Mouse (Mus musculus): ENCODE measurements around the gene Efna3.
A peak's percentile ranks its signal among the peaks of the same experiment; 100 is the strongest.

Gene Efna3

DNA sequence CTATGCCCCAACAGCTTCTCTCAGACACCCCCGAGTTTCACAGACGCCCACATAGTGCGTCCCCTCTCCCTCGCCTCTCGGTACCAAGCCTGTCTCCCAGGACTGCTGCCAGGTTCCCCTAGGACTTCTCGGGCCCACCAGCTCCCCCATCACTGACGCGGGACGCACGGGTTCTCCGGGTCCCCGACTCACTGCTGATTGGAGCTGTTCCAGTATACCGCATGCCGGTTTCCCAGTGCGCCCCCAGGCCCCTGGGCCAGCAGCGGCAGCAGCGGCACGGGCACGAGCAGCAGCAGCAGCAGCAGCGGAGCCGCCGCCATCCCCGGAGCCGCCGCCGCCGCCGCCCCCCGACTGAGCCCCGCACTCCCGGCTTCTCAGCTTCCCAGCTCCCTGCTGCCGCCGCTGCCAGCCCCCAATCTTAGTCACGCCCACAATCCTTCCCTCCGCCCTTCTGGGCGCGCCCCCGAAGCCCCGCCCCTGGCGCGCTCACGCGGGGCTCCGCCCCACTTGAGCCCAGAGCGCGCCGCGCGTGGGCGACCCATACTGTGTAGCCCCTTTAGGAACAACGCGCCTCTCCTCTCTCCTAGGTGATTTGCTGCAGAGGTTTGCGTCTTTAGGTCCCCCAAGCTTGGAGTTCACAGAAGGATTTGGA is at the start of gene Efna3:
TSS of gene Efna3 (minus strand) at position 452 of the 652 bp plus-strand sequence.
- peak; percentile 68 for DNase-seq

DNA sequence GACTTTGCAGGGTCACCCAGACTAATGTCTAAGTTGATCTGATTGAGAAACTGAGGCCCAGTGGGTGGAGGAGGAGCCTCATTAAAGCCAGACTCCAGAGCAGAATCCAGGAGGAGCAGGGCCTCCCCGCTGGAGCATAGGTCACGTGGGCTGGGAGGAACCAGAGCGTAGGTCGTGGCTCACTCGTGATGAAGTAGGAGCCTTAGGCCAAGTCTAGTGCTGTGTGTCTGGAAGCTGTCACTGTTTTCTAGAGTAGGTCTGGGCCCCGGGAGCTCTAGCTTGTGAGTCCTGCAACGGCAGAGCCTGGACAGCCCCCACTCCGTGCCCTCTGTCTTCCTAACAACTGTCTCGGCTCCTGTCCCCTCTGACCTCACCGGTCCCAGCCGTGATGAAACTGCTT is 44.6 kb upstream of the Efna3 start:
- DNase-seq = no peak

DNA sequence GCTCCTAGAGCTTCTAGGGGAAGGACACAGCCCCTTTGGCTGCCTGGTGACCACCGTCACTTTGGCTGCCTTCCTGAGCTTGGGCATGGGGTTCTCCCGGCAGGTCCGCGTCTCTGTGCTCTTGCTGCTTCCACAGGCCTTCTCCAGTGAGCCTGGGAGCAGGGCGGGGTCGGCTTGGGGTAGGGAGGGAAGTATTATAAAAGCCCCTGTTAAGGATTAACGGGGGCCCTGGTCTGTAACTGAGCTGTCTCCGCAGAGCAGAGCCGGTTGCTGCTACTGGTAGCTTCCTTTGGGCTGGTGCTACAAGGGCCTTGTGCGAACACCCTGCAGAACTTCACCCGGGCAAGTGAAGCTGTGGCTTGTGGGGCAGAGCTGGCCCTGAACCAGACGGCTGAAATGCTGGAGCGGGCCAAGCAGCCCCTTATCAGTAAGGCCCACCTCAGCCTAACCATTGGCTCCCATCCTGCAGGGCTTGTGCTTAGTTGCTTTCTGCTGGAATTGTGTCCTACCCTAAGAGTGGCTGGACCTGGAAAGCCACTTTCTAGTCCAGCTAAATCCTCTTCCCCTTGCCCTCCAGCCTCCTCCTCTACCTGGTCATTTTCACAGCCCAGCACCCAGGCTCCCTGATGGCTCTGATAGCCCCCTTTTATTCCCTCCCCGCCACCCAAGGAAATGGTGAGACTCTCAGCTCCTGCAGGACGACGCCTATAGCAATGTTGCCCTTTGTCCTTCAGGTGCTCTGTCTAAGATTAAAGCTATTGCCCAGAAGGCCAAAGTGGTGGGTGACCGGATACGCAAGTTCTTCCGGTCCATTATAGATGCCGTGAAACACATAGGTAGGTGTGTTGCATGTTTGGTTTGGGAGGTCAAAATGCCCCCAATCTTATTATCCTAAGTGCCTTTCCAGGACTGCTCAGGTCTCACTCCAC is 43.0 kb upstream of the Efna3 start:
- no peak for DNase-seq

DNA sequence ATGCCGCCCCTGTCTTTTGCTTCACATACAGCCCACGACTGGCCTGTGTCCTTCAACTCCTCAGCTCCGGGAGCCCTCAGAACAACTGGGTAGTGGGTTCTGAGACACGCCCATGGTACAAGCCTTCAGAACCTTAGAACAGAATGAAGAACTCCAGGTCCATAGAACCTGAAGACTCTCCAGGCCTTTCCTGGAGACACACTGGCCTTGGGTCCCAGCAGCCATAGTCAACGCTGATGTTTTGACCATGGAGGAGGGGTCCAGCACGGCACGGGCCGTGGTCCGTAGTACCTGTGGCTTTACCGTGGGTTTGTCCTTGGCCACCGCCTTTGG is 42.4 kb upstream of the Efna3 start, which contains the start of gene Dcst1:
TSS of gene Dcst1 (minus strand) at position 101 of the 333 bp plus-strand sequence.
- no peak for DNase-seq

DNA sequence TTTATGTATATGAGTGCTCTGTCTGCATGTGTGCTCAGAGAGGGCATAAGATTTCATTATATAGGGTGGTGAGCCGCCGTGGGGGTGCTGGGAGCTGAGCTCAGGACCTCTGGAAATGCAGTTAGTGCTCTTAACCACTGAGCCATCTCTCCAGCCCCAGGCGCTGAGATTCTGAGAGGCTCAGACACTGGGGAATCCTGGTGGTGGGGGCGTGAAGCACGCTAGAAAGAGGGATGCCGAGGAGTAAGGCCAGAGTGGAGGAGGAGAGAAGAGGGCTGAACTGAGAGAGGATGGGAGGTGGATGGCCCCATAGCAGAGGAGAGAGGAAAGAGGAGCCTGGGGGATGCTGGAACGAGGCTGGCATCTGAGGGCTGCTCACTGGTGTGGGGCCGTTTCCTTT is 41.9 kb upstream of the Efna3 start:
- DNase-seq = no peak

DNA sequence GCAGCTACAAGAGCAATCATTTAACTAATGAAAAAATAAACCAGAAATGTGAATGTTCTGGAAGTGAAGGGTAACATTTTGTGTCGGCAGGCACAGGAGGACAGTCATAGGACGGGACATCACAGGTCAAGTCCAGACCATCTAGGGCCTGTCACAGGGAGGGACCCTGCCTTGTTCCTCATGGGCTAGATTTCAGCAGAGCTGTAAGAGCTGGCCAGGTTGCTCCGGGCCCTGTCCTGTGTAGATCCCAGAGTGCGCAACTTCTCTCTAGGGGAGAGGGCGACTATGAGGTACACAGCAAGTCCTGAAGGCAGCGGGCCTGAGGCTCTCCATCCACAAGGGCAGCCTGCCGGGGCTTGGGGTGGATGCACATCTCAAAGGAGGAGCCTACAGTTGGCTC is 38.9 kb upstream of the Efna3 start, which contains the start of gene Dcst2:
TSS of gene Dcst2 (plus strand) at position 301 of the 400 bp plus-strand sequence.
- DNase-seq = no peak

DNA sequence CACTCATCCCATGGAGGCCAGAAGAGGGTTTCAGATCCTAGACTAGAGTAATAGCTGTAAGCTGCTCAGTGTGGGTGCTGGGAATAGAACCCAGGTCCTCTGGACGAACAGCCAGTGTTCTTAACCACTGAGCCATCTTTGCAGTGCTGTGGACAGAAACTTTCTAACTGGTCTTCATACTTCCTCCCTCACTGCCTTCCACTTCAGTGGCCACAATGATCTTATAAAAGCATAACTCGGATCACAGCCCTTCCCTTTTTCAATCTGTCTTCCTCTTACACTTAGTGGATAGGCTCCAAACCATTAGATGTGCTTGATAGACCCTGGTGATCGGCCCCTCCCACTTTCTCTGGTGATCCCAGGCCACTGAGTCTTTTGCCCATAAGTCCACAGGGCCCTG is 37.5 kb upstream of the Efna3 start:
- no peak for DNase-seq

DNA sequence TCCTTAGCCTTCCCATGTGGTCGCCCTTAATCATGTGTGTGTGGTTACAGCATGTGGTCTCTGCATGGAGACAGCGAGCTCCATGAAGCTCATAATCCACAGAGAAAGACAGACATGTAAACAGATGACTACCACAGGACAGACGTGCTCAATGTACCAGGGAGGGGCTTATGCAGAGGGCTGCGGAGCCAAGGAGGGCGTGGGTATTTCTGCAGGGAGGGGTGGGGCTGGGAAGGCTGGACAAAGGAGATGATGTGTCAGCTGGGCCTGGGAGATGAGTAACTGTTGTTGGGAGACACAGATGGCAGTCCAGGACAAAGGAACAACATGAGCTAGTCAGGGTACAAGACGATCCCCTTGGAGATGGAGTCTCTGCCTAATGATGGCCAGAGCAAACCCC is 36.9 kb upstream of the Efna3 start:
- DNase-seq = no peak

DNA sequence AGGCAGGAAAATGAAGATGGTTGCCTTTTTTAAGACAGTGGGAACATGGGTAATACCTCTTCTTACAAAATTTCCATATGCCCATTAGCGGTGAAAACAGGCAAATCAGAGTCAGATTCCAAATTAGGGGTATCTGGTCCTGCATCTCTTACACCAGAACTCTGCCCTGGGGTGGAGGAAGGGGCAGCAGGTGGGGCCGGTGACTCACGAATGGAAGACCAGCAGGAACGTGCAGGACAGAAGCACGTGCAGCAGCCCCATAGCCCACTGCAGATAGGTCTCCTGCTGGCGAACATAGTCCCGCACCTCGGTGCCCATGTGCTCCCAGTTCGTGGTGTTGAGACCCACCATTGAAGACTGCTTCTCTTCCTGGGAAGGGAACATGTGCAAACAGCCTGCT is 33.3 kb upstream of the Efna3 start:
- no peak for DNase-seq

DNA sequence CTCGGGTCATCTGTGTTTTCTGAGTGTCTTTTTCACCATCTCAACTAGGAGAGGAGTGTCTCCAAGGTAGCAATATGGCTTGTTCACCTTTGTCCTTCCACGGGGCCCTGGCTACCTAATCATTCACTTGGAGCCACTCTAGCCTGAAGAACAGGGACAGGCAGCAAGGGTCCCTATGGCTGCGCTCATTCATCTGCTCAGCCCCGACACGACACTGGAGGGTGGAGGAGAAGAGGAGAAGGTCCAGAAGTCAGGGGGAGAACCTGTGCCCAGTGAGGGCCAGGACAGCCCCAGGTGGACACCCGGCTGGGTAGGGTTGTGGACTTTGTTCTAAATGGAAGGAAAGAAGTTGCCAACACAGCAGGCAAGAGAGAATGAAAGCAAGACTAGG is 32.7 kb upstream of the Efna3 start:
- no peak for DNase-seq

DNA sequence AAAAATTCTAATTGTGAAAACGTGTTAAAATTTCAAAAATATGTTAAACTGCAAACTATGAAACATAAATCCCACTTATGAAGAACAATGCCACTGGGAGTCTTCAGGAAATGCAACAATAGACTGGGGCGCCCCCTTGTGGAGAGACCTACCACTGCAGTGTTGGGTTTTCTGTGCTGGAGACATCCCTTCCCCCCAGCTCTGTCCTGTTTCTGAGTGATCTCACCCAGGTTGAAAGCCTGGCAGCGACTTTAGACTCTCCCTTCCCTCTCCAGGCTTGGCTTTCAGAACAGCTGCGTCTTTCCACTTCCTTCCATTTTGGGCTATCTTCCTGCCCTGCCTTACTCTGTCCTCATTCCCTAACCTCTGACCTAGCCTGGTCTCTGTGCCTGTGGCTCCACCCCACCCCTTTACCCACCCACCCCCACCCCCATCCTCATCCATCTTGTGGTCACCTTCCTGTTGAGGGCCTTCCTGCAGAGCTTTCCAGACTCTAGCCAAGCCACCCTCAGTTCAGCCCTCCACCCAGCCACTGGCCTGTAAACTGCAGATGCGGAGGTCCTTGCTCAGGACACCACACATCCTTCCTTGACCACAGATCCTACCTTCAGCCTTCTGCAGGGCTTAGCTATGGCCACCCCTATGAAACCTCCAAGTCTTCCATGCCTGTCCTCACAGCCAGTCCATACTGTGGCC is 32.2 kb upstream of the Efna3 start:
- peak; percentile 77 for DNase-seq

DNA sequence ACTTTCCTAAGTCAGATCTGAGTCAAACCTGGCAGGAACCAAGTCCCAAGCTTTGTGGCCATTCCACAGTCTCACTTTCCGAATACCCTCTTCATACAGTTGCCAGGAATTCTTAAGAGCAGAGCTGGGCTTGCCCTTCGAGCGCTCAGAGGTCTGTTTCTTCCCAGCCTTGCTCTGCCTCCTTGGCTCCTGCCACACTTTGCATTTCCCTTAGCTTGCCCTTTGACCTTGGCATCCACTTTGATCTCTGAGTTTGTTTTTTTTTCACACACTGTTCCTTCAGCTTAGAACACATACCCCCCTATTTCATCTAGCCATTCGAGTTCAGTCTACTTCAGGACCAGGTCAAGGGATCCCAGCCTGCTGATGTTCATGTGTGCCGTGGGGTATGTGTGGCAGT is 28.5 kb upstream of the Efna3 start:
- no peak for DNase-seq

DNA sequence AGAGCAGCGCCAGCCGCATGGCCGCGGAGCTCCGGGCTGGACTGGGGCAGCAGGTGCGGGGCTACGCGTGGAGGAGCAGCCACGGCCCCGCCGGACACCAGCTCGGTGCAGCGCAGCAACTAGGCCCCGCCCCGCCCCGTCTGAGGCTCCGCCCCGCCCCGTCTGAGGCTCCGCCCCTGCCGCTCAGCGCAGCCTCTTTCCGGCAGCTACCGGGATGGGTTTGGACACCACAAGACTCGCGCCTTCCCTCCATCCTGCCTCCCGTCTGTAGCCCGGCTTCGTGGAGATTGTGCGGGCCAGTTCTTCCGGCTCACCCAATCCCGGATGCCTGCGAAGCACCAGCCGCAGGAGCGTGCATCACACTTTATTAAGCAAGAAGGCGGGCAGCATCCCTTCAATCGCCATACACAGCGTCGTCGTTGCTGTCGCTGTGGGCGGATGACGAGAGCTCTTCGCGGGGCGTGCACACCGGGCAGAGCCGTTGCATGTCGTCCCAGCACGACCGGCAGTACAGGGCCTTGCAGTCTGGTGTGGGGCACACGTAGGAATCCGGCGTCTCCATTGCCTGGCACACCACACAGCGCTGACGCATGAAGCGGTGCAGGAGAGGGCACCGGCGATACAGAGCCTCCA is 27.2 kb upstream of the Efna3 start, which contains the start of gene Adam15:
TSS of gene Adam15 (minus strand) at position 128 of the 633 bp plus-strand sequence.
- DNase-seq = peak; percentile 86

DNA sequence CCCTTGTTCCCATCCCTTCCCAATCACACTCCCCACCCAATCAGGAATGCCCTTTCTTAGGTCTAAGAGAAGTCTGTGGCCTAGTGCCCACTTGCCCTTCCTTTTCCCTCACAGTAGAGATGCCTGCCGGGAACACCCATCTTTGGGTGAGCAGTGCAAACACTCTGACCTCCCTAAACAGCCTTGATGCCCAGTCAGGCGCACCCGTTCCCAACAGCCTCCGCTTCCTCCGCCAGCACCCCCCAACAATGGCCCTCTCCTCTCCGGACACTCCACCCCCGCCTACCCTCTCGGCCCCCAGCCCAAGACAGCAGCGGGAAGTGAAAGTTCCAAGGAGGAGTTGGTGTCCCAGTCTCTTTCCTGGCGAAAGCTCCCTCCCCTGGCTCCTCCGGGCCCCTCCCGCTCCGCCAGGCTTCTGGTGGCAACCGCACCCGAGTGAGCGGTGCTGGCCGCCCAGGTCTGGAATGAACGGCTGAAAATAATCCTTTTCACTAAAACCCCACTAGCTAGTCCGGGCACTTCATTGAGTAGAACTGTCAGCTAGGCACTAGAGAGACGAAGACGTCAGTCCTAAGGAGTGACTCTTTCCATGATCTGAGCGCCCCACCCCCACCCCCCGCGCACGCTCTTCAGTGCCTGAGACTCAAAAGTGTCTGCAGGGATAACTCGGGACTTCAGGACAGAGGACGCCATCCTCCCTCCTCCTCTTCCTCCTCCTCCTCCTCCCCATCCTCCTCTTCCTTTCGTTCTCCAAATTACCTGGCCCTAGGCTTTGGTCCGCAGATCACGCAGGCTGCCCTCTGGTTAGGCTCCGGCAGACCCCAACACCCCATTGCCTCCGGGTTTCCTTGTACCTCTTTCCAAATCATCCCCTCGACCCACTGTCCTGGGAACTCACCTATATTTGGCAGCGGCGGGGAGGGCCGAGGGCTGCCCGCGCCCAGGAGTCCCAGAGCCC is 26.4 kb upstream of the Efna3 start:
- no peak for DNase-seq

DNA sequence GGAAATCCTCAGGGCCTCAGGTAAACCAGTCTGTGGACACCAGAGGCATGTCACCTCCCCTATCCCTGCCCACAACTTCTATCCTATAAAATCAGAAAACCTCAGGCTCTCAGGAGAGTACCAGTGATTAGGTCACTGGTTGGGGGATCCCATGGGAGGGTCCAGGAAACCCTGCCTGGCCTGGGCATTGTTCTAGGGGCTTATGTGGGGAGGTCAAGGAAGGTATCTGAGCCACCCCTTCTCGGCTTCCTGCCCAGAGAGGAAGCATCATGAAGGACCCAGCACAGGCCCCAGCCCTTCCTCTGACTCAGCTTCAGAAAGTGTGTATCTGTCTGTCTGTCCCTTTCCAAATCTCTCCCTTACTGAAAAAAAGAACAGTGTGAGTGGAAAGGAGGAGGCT is 25.2 kb upstream of the Efna3 start:
- DNase-seq = no peak

DNA sequence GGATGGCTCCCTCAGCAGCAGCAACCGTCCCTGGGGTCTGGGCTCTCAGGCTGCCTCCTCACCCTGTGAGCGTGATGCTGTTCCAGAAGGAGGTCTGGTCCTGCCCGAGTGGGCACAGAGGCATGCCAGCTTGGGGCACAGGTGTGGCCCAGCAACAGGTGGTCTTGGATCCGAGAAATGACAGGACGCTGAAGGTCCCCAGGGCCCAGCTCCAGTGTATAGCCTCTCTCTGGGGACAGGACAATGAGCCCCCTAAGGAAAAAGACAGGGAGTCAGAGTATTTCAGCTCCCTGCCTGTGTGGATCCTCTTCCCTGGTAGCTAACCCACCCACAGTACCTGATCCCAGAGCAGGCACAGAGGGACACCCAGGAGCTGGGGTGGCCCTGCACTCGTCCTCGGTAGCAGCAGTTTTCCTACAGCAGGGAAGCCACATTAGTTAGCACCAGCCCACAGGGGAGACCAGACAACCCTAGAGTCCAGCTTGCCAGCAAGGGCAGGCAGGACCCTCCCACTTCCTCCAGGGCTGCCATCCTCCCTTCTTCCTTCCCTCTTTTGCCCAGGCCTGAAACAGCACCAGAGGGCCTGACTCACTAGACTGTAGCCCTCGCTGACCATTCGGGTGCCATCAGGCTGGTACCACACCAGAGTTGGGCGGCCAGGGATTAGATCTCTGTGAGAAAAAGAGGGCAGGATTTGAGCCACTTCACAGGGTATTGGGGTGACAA is 24.2 kb upstream of the Efna3 start:
- no peak for DNase-seq

DNA sequence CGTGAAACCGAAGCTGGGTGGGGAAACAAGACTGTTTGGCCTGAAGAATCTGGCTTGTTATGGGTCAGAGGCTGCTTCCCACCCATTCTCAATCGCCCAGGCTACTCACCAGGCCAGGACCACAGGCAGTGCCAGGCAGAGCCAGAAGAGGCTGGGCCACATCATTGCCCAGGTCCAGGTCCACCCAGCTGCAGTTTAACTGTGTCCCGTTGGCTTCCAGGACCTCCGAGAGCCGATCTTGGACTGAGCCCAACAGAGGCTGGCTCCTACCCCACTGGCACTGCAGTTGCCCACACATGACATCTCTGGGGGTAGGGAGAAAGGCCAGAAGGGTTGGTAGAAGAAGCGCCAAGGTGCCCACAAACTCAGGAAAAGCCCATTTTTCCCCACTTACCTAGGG is 20.5 kb upstream of the Efna3 start:
- no peak for DNase-seq

DNA sequence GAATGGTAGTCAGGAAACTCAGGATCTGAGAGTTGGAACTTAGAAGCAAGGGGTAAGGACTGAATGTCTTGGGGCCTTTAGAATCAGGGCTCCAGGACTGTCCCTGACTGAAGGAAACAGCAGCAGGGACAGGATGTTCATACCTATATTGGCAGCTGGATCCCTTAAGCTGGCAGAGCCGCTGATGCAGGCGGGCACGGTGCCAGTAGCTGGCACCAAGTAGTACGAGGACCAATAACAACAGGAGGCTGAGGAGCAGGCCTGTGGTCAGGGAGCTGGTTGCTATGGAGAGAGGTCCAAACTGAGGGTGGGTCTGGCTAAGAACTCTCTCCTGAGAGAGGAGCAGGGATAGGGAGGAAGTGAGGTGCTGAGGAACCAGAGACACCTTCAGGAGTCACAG is 19.0 kb upstream of the Efna3 start:
- no peak for DNase-seq

DNA sequence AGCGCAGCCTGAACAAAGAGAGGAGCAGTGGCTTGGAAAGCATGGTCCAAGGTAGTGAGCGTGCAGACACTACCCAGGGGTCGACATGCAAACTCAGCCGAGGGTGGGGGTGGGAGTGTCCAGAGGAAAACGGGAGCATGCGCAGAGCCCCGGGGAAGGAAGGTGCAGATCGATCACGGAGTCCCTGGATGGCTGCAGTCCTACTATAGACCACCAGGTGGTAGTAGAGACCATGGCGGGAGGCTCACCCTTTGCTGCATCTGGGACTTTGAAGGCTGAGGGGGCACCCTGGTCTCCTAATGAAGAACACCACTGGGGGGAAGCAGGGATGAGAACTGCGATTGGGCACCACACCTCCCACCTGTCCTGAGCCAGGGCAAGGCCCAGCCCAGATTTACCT is 17.7 kb upstream of the Efna3 start:
- peak; percentile 75 for DNase-seq

DNA sequence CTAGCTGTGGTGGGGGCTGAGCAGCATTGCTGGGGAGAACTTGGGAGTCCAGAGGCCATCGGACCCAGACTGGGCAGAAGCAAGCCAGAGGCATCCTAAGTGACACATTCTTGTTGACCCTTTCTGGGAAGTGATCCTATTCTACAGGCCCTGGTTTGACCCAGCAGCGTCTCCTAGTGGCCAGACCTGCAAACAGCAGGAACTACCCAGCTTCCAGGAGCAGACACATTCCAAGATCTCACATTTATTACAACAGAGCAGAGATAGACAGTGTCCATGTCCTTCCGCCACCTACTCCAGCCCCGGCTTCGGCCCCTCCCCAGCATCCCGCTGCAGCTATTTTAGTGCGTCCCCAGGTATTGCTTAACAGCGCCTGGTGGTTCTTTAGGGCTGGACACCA is 16.7 kb upstream of the Efna3 start:
- peak; percentile 72 for DNase-seq
